Mouse (Mus musculus): ENCODE data around the gene Tecpr1. TPM values are rescaled to one million over a fixed set of nuclear protein-coding genes. Genes with fewer than 3 reads are reported as not detected.

Gene Tecpr1
- total and polyA plus RNA-seq, 2 experiments = 5.9 to 13.0 TPM

DNA sequence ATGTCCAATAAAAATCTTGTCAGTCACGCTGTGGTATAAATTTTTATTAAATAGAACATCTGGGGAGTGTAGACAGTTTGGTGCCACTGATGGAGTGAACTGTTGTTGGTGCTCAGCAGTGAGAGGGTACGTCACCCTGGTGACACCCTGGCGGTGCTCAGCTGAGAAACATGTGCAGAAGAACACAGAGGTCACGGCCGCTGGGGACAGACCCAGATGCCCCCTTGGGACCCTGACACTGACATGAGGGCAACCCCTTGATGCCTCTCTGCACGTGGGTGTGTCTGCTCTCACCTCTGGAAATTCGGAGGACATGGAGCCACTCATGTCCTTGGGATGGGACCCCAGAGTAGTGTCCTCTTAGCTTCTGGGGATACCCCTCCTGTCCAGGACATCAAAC lies 29.0 kb downstream of the Tecpr1 start:
- no peaks in the 10 kb centered on the region for H3K27me3 ChIP-seq (ENCODE audit: control insufficient read depth, insufficient read depth, low read length)
- TF ChIP-seq POLR2A (IDR thresholded peaks at IDR 0.05; ENCODE audit: extremely low read depth, insufficient read depth, low read length) (no peak), CTCF (IDR thresholded peaks at IDR 0.05; ENCODE audit: low read depth, low read length) (no peak)
- WGBS = 87% methylated on average over 7 of the region's 7 CpGs
- no peak for DNase-seq (ENCODE audit: extremely low read depth, low read depth, low spot score)
- H3K79me2 ChIP-seq (ENCODE audit: control insufficient read depth, insufficient read depth, low read length) = no peaks in the 10 kb centered on the region
- H3K36me3 ChIP-seq (ENCODE audit: control insufficient read depth, insufficient read depth, low read length) = no peaks in the 10 kb centered on the region
- no peak overlapping the region for H3K4me3 ChIP-seq (ENCODE audit: insufficient read depth, low read depth, low read length)
- H3K9ac ChIP-seq (ENCODE audit: low read depth, low read length) = no peak overlapping the region
- no peaks in the 10 kb centered on the region; the same call in 1 of the 2 replicates for H3K4me1 ChIP-seq (ENCODE audit: control insufficient read depth, insufficient read depth, low read length)
- no peak overlapping the region for H3K27ac ChIP-seq (replicated peaks; ENCODE audit: insufficient read depth, low read depth, low read length)

DNA sequence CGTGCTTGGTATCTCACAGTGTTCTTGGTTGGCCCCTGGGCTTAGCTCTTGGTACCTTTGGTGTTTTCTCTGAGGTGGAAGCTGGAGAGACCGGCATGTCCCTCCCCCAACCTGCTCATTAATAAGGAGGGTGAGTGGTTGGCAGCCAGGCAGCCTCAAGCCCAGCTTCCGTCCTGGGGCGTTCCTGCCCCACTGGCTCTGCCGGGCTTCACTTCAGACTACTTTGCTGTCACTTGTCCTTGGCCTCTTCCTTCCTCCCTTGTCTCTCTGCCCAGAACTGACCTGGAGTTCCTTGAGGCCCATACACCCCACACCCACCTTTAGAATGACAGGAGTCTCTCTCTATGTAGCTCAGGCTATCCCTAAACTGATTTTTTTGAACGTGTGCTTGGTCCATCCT lies 30.7 kb downstream of the Tecpr1 start:
- DNase-seq (ENCODE audit: extremely low read depth, low read depth, low spot score) = no peak

GRCm38 (mm10) chr5:144191026-144191425 lies 32.4 kb downstream of the Tecpr1 start:
- no peak overlapping the region for H3K9ac ChIP-seq (ENCODE audit: low read depth, low read length)

More for the DNA sequence above, 30.7 kb downstream of the Tecpr1 start:
- H3K4me1 ChIP-seq (ENCODE audit: control insufficient read depth, insufficient read depth, low read length) = no peaks in the 10 kb centered on the region; the same call in 1 of the 2 replicates
- no peaks in the 10 kb centered on the region for H3K27me3 ChIP-seq (ENCODE audit: control insufficient read depth, insufficient read depth, low read length)
- no peak overlapping the region for H3K9ac ChIP-seq (ENCODE audit: low read depth, low read length)
- no peak overlapping the region for H3K4me3 ChIP-seq (ENCODE audit: insufficient read depth, low read depth, low read length)
- H3K79me2 ChIP-seq (ENCODE audit: control insufficient read depth, insufficient read depth, low read length) = no peaks in the 10 kb centered on the region
- no peak overlapping the region for H3K27ac ChIP-seq (replicated peaks; ENCODE audit: insufficient read depth, low read depth, low read length)
- TF ChIP-seq POLR2A (IDR thresholded peaks at IDR 0.05; ENCODE audit: extremely low read depth, insufficient read depth, low read length) (no peak), CTCF (IDR thresholded peaks at IDR 0.05; ENCODE audit: low read depth, low read length) (no peak)
- no peaks in the 10 kb centered on the region for H3K36me3 ChIP-seq (ENCODE audit: control insufficient read depth, insufficient read depth, low read length)
- WGBS = 82% methylated on average over 6 of the region's 6 CpGs

GRCm38 (mm10) chr5:144189950-144190583 lies 33.3 kb downstream of the Tecpr1 start, which contains the start of gene Bhlha15:
TSS of gene Bhlha15 (plus strand) at chr5:144190286.
- DNase-seq (ENCODE audit: extremely low read depth, low read depth, low spot score) = peak; percentile 20
- no peak within 1 kb of the TSS for H3K27ac ChIP-seq (replicated peaks; ENCODE audit: insufficient read depth, low read depth, low read length)
- H3K27me3 ChIP-seq (ENCODE audit: control insufficient read depth, insufficient read depth, low read length) = no peaks in the 10 kb centered on the region
- H3K4me3 ChIP-seq (ENCODE audit: insufficient read depth, low read depth, low read length) = peak within 1 kb of the TSS; percentile 30
- H3K36me3 ChIP-seq (ENCODE audit: control insufficient read depth, insufficient read depth, low read length) = no peaks in the 10 kb centered on the region
- H3K9ac ChIP-seq (ENCODE audit: low read depth, low read length) = peak within 1 kb of the TSS; percentile 17; the same call in 1 of the 2 replicates
- H3K4me1 ChIP-seq (ENCODE audit: control insufficient read depth, insufficient read depth, low read length) = no peaks in the 10 kb centered on the region; the same call in 1 of the 2 replicates
- 8% methylated on average over 25 of the region's 26 CpGs for WGBS
- no peaks in the 10 kb centered on the region for H3K79me2 ChIP-seq (ENCODE audit: control insufficient read depth, insufficient read depth, low read length)
- TF ChIP-seq CTCF (IDR thresholded peaks at IDR 0.05; ENCODE audit: low read depth, low read length) (no peak), POLR2A (IDR thresholded peaks at IDR 0.05; ENCODE audit: extremely low read depth, insufficient read depth, low read length) (no peak)

More at GRCm38 (mm10) chr5:144191026-144191425, 32.4 kb downstream of the Tecpr1 start:
- H3K4me1 ChIP-seq (ENCODE audit: control insufficient read depth, insufficient read depth, low read length) = no peaks in the 10 kb centered on the region; the same call in 1 of the 2 replicates
- H3K36me3 ChIP-seq (ENCODE audit: control insufficient read depth, insufficient read depth, low read length) = no peaks in the 10 kb centered on the region
- no peaks in the 10 kb centered on the region for H3K27me3 ChIP-seq (ENCODE audit: control insufficient read depth, insufficient read depth, low read length)
- no peak for TF ChIP-seq CTCF (IDR thresholded peaks at IDR 0.05; ENCODE audit: low read depth, low read length)
- TF ChIP-seq POLR2A (IDR thresholded peaks at IDR 0.05; ENCODE audit: extremely low read depth, insufficient read depth, low read length) = no peak
- no peak overlapping the region for H3K4me3 ChIP-seq (ENCODE audit: insufficient read depth, low read depth, low read length)
- no peak overlapping the region for H3K27ac ChIP-seq (replicated peaks; ENCODE audit: insufficient read depth, low read depth, low read length)
- DNase-seq (ENCODE audit: extremely low read depth, low read depth, low spot score) = no peak
- H3K79me2 ChIP-seq (ENCODE audit: control insufficient read depth, insufficient read depth, low read length) = no peaks in the 10 kb centered on the region
- WGBS = 74% methylated on average over 23 of the region's 23 CpGs

GRCm38 (mm10) chr5:144189327-144189726 lies 34.1 kb downstream of the Tecpr1 start:
- no peak overlapping the region for H3K9ac ChIP-seq (ENCODE audit: low read depth, low read length)
- no peaks in the 10 kb centered on the region for H3K27me3 ChIP-seq (ENCODE audit: control insufficient read depth, insufficient read depth, low read length)
- no peaks in the 10 kb centered on the region for H3K79me2 ChIP-seq (ENCODE audit: control insufficient read depth, insufficient read depth, low read length)
- H3K4me1 ChIP-seq (ENCODE audit: control insufficient read depth, insufficient read depth, low read length) = no peaks in the 10 kb centered on the region; the same call in 1 of the 2 replicates
- no peaks in the 10 kb centered on the region for H3K36me3 ChIP-seq (ENCODE audit: control insufficient read depth, insufficient read depth, low read length)
- DNase-seq (ENCODE audit: extremely low read depth, low read depth, low spot score) = no peak
- no peak overlapping the region for H3K4me3 ChIP-seq (ENCODE audit: insufficient read depth, low read depth, low read length)
- H3K27ac ChIP-seq (replicated peaks; ENCODE audit: insufficient read depth, low read depth, low read length) = no peak overlapping the region
- TF ChIP-seq POLR2A (IDR thresholded peaks at IDR 0.05; ENCODE audit: extremely low read depth, insufficient read depth, low read length) (no peak), CTCF (IDR thresholded peaks at IDR 0.05; ENCODE audit: low read depth, low read length) (no peak)
- 66% methylated on average over 7 of the region's 7 CpGs for WGBS

DNA sequence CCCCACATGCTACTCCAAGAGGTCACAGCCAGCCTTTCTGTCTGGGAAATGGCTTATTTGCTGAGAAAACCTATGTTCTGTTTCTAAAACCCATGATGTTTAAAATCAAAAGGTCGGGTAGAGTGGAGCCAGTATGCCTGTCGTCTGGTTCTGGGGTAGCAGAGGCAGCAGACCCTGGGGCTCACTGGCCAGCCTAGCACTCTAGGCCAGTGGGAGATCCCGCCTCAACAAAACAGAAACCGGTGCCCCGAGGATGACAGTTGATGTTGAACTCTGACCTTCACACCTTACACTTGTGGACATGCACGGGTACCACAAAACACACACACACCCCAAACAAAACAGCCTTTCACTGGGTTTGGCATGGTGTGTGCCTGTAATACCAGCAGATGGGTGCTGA lies 35.0 kb downstream of the Tecpr1 start:
- no peak overlapping the region for H3K4me3 ChIP-seq (ENCODE audit: insufficient read depth, low read depth, low read length)
- TF ChIP-seq CTCF (IDR thresholded peaks at IDR 0.05; ENCODE audit: low read depth, low read length) (no peak), POLR2A (IDR thresholded peaks at IDR 0.05; ENCODE audit: extremely low read depth, insufficient read depth, low read length) (no peak)
- DNase-seq (ENCODE audit: extremely low read depth, low read depth, low spot score) = no peak
- no peaks in the 10 kb centered on the region for H3K27me3 ChIP-seq (ENCODE audit: control insufficient read depth, insufficient read depth, low read length)
- no peaks in the 10 kb centered on the region for H3K79me2 ChIP-seq (ENCODE audit: control insufficient read depth, insufficient read depth, low read length)
- H3K4me1 ChIP-seq (ENCODE audit: control insufficient read depth, insufficient read depth, low read length) = no peaks in the 10 kb centered on the region; the same call in 1 of the 2 replicates
- H3K36me3 ChIP-seq (ENCODE audit: control insufficient read depth, insufficient read depth, low read length) = no peaks in the 10 kb centered on the region
- H3K27ac ChIP-seq (replicated peaks; ENCODE audit: insufficient read depth, low read depth, low read length) = no peak overlapping the region
- H3K9ac ChIP-seq (ENCODE audit: low read depth, low read length) = no peak overlapping the region
- 61% methylated on average over 6 of the region's 6 CpGs for WGBS

Measured in liver, adult 2 months (tissue).